In genomic region chr13:97121341-97121740, GRCm38 (mm10) we compare ENCODE assay signal across 24 mouse cellular contexts. TPM values are rescaled to one million over a fixed set of nuclear protein-coding genes. Genes with fewer than 3 reads are reported as not detected.
"Had no signal": no experiment of that assay in that cellular context is flagged by ENCODE, and none has a peak within 500 bp of the region (broad histone marks: within the 10 kb centered on the region; RNA-seq: fewer than 3 reads in every experiment).

No protein-coding gene starts in this region.

- DNase-seq: cerebellum, adult 2 months; cerebellum, adult 8-10 months; cerebellum, adult 9-10 months; cerebellum, adult 9-11 months; cerebellum, postnatal 10 days; cerebellum, postnatal 14 days; cerebellum, postnatal 25 days; cerebellum, postnatal 36 days; embryo, embryonic 11 days; forebrain, postnatal 0 days; gastrocnemius, adult 2 months; gastrocnemius, postnatal 10 days; gastrocnemius, postnatal 14 days; gastrocnemius, postnatal 25 days; gastrocnemius, postnatal 36 days; heart, adult 11 months; heart, adult 18-20 months; heart, adult 2 months had no signal

- ATAC-seq: forebrain, embryonic 13.5 days; forebrain, embryonic 14.5 days; forebrain, embryonic 15.5 days; forebrain, embryonic 16.5 days; forebrain, postnatal 0 days had no signal

RNA-seq across cellular contexts. Expression of gene Gm6169, which starts 22.3 kb away (rescaled TPM):
- total RNA-seq: forebrain, postnatal 0 days had no signal
- polyA plus RNA-seq: erythroblast, embryonic 14.5 days had no signal

RNA-seq across cellular contexts. Expression of gene Fam169a, which starts 54.3 kb away (rescaled TPM):
- total RNA-seq: gastrocnemius, adult 2 months; gastrocnemius, postnatal 14 days; gastrocnemius, postnatal 25 days; gastrocnemius, postnatal 36 days; gastrocnemius, postnatal 4 days had no signal
